Mouse (Mus musculus) urinary bladder, postnatal 10 days (tissue): ENCODE data around the gene Rnaseh2a.

Experiments used
- DNase-seq: peaks from one replicate; pipeline ENCODE4 v3.0.0; 2022; ENCODE audit warnings: low spot score

Rnaseh2a gene

GRCm38 (mm10) chr8:84984294-84985048, 14.9 kb upstream of the Rnaseh2a start:
- no peak for DNase-seq

- DNase-seq, result no peak
Observed at GRCm38 (mm10) chr8:84982499-84983011, 13.0 kb upstream of the Rnaseh2a start.

- no peak for DNase-seq
Observed at GRCm38 (mm10) chr8:84981644-84982498, 12.3 kb upstream of the Rnaseh2a start.

DNA sequence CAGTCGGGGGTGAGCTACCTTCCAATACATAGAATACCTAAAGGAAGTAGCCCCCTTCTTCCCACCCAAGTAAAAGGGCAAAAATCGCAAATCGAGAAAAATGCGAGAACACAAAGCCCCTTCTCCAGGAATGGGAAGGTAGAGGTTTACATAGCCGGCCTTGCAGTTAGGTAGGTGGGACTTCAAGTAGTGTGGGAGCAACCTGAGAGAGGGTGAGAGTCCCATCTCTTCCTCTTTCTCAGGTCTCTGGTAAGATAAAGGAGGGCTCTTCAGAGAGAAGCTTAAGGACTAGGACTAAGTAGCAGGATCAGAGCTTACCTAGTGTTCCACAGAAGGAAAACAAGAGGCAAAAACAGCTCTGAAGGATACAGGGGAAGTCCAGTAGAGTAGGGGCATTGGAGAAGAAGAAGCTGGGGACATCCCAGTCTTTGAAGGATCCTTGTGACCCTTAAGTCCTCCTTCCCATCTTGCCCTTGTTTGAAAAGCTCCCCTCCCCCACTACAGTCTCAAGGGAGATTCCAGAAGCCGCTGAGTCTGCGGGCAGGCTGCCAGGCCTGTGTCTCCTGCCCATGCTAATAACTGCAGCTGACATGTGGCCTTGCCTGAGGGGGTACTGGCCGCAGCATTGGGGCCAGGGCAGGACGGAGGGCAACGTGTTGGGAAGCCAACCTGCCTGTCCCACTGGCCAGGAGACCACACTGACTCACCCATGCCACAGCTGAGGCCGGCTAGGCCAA, 11.2 kb upstream of the Rnaseh2a start:
- peak; percentile 57 for DNase-seq

- peak; percentile 85 for DNase-seq
Observed at GRCm38 (mm10) chr8:84979599-84980421, 10.2 kb upstream of the Rnaseh2a start.

DNA sequence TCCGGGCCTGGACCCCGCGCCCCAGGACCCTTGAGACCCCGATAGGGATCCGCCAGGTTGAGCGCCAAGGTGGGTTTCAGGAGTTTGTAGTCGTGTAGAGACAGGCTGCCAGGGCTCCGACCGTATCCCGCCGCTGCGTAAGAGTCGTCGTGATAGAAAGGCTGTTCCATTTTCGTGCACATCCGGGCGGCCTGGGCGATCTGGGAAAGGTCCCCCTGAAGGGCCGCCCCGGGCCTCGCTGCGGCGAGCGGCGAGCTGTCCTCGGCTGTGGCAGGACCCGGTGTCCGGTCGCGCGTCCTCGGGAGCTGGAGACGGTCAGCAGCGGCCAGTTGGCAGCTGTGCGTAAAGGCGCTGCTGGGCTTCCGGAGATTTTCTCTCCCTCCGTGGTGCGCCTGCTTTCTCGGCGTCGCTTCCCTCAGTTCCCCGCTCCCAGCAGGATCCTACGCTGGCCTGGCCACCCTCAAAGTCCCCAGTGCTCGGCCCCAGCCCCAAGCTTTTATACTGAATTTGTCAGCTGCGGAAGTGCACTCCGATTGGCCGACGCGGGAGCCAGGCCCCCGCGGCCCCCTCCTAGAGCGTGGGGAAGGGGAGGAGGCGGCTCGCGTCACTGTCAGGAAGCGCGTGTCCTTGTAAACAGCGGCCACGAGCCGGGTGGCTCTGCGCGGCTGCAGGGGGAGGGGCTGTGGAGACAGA, 8.8 kb upstream of the Rnaseh2a start, which contains the start of gene Junb:
Gene Junb, minus strand, starts transcription at position 471 of the 693 bp plus-strand sequence.
- peak; percentile 89 for DNase-seq

GRCm38 (mm10) chr8:84977435-84978247, 8.1 kb upstream of the Rnaseh2a start:
- no peak for DNase-seq

- DNase-seq, result no peak
Observed at GRCm38 (mm10) chr8:84976763-84977434, 7.3 kb upstream of the Rnaseh2a start.

DNA sequence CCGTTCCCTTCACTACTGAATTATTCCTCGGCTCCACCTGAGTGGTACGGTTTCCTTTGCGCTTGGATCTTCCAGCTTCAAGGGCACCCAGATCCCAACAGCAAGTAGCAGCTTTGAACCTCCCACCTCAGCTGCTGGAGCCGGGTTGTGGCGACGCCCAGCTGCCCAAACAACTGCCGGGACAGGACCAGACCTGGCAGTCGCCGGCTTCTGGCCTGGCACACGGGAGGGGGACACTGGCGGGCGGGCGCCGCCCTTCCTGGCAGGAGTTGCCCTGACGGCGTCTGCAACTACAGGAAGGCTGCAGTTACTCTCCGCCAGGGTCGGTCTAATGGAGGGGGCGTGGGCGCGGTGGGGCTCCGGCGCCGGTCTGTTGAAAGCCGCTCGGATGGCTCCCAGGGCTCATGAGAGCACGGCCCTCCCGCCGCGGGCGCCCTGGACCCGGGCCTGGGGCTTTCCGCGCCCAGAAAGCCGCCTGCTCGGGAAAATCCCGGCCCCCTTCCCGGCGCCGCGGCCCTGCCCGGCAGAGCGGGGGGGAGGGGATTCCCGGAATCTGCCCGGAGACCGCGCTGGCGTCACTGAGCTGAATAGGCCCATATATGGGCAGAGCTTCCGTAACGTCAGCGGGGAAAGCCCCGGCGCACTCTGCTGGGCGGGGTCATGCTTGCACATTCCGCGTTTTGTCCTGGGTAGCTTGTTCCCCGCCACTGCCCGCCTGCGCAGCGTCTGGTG, 6.6 kb upstream of the Rnaseh2a start:
- DNase-seq, result peak; percentile 91

GRCm38 (mm10) chr8:84975434-84975833, 5.9 kb upstream of the Rnaseh2a start:
- DNase-seq, result no peak

- DNase-seq, result no peak
Observed at GRCm38 (mm10) chr8:84974543-84975142, 5.1 kb upstream of the Rnaseh2a start.

DNA sequence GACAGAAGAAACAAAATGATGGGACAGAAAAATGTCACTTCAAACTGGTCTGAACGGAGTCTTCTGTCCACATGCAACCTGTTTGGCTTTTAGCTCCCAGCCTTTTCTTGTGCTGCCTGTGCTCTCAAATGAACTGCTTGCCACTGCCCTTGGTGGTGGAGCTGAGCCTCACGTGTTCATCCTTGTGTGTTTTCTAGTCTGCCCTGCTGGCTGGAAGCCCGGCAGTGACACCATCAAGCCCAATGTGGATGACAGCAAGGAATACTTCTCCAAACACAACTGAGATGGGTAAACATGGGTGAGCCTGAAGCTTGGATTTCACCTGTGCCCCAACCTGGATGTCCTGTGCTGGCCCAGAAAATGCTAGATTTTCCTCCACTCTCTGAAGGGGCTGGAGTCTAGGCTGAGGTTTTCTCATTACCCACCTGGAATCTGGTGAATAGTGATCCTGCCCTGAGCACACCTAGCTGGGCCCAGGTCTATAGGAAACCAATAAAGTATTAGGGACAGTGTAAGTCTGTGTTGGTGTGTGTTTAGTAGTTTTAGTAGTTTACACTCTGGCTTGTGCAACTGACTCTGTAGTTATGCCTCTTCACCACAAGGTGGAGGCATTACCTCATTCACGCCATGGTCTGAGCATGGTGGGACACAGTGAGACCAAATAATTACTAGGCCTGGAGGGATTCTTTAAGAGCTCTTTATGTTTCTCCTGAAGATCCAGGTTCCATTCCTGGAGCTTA, 4.4 kb upstream of the Rnaseh2a start:
- DNase-seq, result no peak

DNA sequence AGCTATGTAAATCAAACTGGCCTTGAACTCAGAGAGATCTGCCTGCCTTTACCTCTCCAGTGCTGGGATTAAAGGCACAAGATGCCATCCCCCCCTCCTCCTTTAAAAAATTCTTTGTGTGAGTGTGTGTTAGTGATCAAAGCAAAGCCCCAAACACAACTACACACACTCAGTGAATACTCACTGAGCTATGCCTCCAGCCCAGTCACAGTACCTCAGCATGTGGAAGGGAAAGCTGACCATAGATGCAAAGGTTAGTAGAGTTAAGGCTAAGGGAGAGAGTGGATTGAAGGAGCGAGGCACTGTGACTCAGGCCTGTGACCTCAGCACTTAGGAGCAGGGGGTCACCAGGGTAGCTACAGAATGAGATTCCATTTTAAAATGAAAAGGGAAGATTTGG, 3.5 kb upstream of the Rnaseh2a start:
- DNase-seq, result no peak

DNA sequence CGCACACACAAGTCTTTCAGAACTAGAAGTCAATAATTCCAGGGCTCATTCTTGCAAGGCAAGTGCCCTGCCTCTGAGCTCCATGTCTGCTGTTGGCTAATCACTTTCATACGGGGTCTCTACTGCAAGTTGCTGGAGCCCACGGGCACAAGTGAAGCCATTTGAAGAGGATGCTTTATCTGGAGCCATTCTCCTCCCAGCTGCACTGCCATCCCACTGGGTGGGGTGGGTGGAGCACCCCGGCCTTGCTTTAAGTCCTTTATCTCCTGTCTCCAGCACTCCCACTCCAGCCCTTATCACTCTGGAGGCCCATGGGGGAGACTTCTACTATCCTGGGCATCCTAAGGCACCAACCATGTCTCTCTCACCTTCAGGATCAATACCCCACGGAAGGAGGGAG, 1.3 kb upstream of the Rnaseh2a start:
- DNase-seq, result no peak

- DNase-seq, result no peak
Observed at GRCm38 (mm10) chr8:84970135-84970790, 696 bp upstream of the Rnaseh2a start.

GRCm38 (mm10) chr8:84968650-84969049, 917 bp downstream of the Rnaseh2a start:
- DNase-seq, result no peak
